Mouse (Mus musculus): ENCODE measurements at regions not wholly inside any gene's neighbourhood (a gene's known extent, or its start where the extent isn't known, plus 50 kb on each side); places are given as distances from the start of the nearest gene placed in this dataset.

DNA sequence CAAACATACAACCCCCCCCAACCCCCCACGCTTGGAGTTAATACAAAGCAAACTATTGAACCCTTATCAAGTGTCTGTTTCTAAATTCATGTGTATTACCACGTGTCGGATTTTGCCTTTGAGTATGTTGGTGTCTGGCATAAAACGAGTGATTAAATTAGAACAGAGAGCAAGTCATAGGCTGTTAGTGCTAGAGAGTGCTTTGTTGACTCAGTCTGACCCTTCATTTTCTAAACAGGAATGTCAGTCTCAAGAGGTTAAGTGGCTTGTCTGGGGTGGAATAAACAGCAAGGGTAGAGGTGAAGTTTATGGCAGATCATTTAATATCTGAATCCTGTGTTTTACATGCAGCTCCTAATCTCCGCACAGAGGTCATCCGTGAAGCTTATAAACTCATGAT is 104.1 kb downstream of the Uchl5 start:
- DNase-seq (ENCODE audit: low spot score) = no peak

- DNase-seq (ENCODE audit: low spot score) = no peak
These were observed 102.5 kb downstream of the Uchl5 start for GRCm38 (mm10) chr1:143879622-143880021.

DNA sequence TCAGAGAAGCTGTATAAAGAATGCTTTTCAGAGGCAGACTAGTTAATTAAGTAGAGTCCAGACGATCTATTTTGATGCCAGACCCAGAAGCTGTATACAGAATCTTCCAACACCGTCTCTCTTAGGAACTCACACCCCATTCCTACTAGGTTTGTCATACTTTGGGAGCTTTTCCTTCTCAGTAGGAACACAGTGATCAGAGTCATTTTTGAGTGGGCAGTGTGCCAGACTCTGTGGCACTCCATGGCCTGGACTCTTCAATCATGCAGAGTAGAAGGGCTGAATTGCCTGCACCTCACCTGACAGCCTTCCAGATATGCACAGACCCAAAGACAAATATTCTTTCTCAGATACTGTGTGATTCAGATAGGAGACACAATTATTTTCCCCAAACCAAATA is 101.2 kb downstream of the Uchl5 start:
- no peak for DNase-seq (ENCODE audit: low spot score)

DNA sequence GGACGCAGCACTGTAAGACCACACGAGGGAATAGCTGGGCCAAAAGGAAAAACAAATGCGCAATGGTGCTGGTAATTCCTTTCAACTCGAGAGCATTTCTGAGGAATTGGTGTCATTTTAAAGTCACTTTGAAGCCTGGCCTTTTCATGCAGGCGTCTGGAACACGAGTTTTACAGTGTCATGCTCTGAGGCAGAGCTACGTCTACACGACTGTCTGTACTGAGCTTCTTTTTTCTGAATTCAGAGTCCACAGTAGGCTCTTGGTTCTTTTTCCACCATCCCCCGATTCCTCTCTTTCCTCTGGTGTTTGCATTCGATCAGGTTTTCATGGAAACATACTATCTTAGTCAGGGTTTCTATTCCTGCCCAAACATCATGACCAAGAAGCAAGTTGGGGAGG is 83.2 kb downstream of the Uchl5 start:
- no peak for DNase-seq (ENCODE audit: low spot score)

GRCm38 (mm10) chr1:143858532-143858931 is 81.5 kb downstream of the Uchl5 start:
- DNase-seq (ENCODE audit: low spot score) = no peak

Measured in layer of hippocampus, adult 9-10 months (tissue).